Mouse (Mus musculus) brain, embryonic 14.5 days (tissue): ENCODE data around the gene Dcdc2b. TPM values are rescaled to one million over a fixed set of nuclear protein-coding genes. Genes with fewer than 3 reads are reported as not detected.
A peak's percentile ranks its signal among the peaks of the same experiment; 100 is the strongest.

Experiments
- DNase-seq: peaks from one replicate; pipeline ENCODE4 v3.0.0-alpha.2; 2011; ENCODE audit warnings: low read depth
- CTCF ChIP-seq: fragments of 200-500 bp; IDR thresholded peaks from 2 replicates; pipeline ENCODE4 v1.5.1; 2012; ENCODE audit warnings: inconsistent platforms, mild to moderate bottlenecking, moderate library complexity, borderline replicate concordance; ENCODE audit not compliant: insufficient read depth, insufficient read length; ENCODE audit errors: extremely low read depth
- POLR2A ChIP-seq: fragments of 200-500 bp; IDR thresholded peaks from 2 replicates; pipeline ENCODE4 v1.6.1; 2012; ENCODE audit warnings: mild to moderate bottlenecking, inconsistent platforms, borderline replicate concordance; ENCODE audit not compliant: poor library complexity, insufficient read depth, insufficient read length, severe bottlenecking; ENCODE audit errors: extremely low read depth
- polyA plus RNA-seq: library from polyadenylated mRNA; depleted of rRNA; stranded (reverse); fragments of >200 nt; gene quantifications from 2 replicates; pipeline ENCODE4 v1.2.3, GENCODE M21; 2012

Gene Dcdc2b
- polyA plus RNA-seq, 1 experiment, result 4.5 TPM

DNA sequence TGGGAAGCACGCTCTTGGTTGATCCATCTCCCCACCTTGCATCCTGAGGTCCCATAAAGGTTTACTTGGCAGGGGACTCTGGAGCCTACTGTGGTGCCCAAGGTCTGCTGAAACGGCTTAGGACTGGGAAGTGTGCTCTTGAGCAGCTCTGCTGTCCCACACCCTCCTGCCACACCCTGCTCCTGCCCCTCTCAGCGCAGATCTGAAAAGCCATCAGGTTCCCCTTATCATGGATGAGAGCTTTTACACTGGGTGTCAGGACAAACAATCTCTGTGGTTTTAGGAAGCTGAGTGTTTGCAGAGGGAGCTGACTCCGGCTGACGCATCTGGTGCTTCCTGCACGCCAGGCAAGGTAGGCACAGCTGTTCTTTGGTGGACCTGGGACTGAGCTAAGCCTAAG, 19.8 kb upstream of the Dcdc2b start:
- no peak for DNase-seq

DNA sequence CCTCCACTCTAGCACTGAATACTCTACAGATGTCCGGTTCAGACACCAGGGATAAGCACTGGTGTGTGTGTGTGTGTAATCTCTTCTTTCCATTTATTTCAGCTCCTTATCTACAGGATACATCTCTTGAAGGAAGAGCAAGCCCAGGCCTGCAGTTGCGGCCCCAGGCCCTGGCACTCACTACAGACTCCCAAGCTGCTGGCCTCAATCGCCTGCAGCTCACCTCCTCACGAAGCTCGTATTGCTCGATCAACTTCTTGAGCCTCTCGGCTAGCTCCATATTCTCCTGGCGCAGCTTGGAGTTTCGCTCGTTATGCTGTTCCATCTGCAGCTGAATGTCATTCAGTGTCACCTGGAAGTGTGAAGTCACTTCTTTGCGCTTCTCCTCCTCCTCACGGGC, 17.8 kb upstream of the Dcdc2b start:
- TF ChIP-seq CTCF, result no peak
- no peak for TF ChIP-seq POLR2A
- DNase-seq, result no peak

More for the DNA sequence above, 19.8 kb upstream of the Dcdc2b start:
- no peak for TF ChIP-seq POLR2A
- TF ChIP-seq CTCF, result no peak

DNA sequence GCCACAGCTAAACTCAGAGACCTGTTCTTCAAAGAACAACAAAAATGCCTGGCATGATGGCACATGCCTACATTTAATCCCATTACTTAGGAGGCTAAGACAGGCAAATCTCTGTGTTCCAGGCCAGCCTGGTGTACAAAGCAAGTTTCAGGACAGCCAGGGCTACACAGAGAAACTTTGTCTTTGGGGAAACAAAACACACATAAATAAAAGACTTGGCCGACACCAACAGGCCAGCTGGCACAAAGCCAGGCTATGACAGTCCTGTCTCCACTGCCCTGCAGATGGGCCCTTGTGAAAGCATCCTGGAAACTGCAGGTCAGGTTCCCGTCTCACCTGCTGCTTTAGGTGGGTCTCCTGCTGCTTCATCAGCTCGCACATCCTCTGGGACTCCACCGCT, 16.9 kb upstream of the Dcdc2b start:
- TF ChIP-seq CTCF (no peak), POLR2A (no peak)
- peak; percentile 42 for DNase-seq

DNA sequence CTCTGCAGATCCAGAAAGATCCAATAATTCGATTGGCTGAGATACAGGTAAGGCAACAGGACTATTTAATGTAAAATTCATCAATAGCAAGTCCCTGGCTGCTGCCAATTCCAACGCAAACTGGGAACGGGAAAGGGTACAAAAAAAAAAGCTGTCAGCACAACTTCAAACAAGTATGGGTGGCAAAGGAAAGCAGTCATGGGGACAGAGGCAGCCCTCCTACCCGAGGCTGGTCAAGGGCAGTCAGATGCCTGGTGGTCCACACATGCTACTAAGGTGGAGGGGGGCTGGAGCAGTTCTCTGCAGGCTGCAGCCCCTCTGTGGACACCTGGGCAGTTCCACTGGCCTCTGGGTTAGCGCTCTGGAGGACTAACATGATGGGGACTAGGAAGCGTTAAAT, 12.0 kb upstream of the Dcdc2b start:
- TF ChIP-seq POLR2A (no peak), CTCF (no peak)
- DNase-seq, result no peak

- TF ChIP-seq CTCF, result no peak
- TF ChIP-seq POLR2A, result no peak
Observed at GRCm38 (mm10) chr4:129625496-129625895, 11.4 kb upstream of the Dcdc2b start.

DNA sequence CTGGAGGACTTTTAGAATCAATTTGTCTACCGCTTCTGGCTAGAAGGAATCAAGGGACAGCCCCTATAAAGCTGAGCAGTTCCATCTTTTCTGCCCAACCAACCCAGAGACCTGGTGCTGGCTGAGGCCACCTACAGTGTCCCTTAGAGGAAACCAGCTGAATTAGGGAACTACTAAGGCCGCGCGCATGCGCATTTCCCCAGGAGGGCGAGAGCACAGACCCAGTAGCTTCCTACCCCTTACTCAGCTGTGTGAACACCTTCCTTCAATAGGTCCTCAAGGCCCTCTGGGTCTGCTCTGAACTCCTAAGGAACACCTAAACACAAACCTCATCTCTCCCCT, 10.9 kb upstream of the Dcdc2b start:
- no peak for TF ChIP-seq POLR2A
- TF ChIP-seq CTCF, result no peak
- DNase-seq, result peak; percentile 83

More at GRCm38 (mm10) chr4:129625496-129625895, 11.4 kb upstream of the Dcdc2b start:
- DNase-seq, result no peak

- DNase-seq, result peak; percentile 98
- TF ChIP-seq CTCF (no peak), POLR2A (peak; percentile 30; the same call in 1 of the 2 replicates)
Observed at GRCm38 (mm10) chr4:129624281-129625028, 10.4 kb upstream of the Dcdc2b start.

DNA sequence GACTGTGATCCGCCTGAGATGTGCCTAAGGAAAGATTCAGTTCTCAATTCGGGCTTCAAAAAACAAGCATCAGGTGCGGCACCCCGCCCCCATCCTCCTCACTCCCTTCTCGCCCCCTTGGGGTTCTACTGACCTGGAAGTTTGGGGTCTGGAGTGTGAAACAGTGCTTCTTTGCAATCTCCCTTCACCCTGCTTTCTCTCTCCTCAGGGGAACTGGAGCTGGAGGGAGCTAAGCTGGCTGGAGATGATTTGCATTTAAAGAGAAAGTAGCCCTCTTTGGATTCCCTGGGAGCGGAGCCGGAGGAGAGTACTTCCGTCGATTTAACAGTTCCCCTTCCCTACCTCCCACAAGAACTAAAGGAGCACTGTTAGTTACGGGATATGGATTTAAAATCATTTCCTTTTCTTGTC, 9.6 kb upstream of the Dcdc2b start, which contains the start of gene Ccdc28b:
Gene Ccdc28b (minus strand): TSS at position 267 of the 411 bp plus-strand sequence.
- TF ChIP-seq POLR2A, result no peak
- DNase-seq, result peak; percentile 88

GRCm38 (mm10) chr4:129622803-129623535, 8.9 kb upstream of the Dcdc2b start:
- TF ChIP-seq CTCF, result no peak
- no peak for TF ChIP-seq POLR2A
- no peak for DNase-seq

DNA sequence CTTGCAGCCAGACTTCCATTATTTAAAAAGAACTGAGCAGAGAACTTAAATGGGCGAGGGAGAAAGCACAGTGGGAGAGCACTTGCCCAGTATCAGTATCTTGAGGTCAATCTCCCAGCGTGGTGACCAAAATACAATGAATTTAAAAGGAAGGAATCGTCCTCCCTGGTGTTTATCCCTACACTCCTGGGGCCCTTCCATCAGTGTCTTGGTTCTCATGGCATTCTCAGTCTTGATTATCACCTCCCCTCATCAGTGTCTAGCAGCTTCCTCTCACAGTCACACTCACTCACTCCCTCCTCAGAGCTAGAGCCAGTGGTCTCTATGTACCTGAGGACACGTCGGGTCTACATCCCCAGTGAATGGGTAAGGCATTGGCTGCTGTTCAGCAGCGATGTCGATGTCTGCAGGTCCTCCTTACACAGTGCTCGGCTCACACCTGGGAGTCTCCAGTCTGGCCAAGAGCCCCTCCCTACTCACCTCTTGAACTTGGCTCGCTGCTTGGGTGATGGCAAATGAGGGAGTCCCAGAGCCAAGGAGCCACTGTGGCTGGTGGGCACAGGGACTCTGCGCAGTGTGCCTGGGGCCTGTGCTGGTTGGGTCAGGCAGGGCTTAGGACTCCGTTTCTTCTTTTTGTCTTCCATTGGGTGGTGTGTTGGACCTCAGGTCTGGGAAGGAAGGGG, 8.2 kb upstream of the Dcdc2b start:
- no peak for TF ChIP-seq POLR2A
- no peak for TF ChIP-seq CTCF
- no peak for DNase-seq

- TF ChIP-seq CTCF, result no peak
- no peak for TF ChIP-seq POLR2A
- no peak for DNase-seq
Observed at GRCm38 (mm10) chr4:129621283-129621841, 7.3 kb upstream of the Dcdc2b start.
